Mouse (Mus musculus) 416B (cell line): ENCODE measurements at regions not wholly inside any gene's neighbourhood (a gene's known extent, or its start where the extent isn't known, plus 50 kb on each side); places are given as distances from the start of the nearest gene placed in this dataset.

Experiments
- DNase-seq: peaks from one replicate; pipeline ENCODE4 v3.0.0; 2011; ENCODE audit warnings: low read depth

DNA sequence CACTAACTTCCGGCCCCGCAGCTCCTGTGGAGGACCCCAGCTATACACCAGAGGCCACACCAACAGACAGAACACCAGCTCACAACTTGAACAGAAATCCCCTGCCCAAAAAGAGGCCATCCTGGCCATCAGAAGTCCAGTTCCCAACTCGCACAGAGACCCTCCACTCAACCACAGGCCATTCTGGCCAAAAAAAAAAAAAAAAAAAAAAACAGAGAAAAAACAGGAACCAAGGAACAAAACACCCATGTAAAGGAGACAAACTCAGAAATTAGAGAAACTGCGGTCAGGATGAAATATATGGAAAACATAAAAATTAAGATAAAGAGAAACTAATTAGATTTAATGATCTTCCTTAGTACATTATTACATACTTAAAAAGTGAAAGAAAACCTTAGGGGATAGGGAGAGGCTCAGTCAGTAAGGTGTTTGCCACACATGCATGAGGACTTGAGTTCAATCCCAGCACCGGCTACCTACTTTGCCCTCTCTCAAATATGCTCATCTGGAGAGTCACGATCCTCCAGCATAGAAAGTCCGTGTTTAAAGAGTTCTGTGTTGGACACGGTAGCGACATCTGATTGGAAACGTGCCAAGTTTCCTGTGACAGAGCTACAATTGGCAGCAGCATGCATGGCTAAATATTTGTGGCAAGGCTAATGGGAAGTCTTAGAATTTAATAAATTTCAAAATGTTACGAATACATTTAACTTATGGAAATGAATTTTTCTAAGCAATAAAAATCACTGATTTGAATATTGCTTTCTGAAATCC lies 51.9 kb upstream of the Pde7b start:
- DNase-seq = peak; percentile 72

DNA sequence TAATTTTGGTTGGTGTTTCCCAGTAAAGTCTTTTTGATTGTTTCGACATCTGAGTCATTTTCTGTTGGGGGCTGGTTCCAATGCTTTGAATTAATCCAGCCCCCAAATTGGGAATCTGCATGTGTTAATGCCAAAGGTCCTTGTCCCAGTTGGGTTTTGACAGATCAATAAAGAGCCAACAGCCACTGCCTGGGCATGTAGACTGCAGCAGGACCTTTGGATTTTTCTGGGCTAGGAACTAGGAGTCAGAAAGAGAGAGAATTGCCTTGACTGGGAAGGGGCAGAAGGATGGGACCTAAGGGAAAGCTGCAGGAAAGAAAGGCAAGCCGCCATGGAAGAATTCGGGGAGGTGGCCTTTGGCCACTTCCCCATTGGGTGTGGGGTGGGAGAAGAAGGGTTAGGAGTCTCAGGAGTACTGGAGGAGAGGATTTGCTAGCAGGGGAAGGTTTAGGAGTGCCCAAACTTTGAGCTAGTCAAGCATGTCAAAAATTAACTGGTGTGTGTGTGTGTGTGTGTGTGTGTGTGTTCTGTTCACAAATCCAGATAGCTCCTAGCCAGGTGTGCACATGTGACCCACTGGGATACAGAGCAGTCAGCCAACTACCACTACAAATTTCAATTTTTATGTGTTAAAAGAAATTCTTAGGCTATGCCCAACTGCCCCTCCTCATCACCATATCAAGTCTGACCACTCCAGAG lies 51.0 kb upstream of the Pde7b start:
- no peak for DNase-seq
